Mouse (Mus musculus): ENCODE results near the gene Rpl26. TPM values are rescaled to one million over a fixed set of nuclear protein-coding genes. Genes with fewer than 3 reads are reported as not detected.

Rpl26 gene
- polyA plus RNA-seq, 1 experiment from 2014 or later = 732 TPM

DNA sequence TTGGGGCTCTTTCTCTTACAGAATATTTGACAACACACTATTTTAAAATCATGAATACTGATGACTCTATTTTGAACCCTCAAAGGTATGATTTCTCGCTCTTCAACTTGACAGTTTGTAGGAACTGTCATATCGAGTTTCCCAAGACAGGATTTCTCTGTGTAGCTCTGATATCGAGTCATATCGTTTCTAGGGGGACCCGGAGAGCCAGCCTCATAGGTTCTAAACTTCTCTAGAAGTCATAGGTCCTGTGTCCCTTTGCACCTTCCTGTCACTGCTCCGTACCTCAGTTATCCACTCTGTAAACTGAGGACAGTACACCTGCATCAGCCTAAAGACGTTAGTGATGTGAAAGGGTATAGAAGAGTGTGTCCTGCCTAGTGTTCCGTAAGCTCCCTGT lies 1.6 kb upstream of the Rpl26 start:
- WGBS = 85% methylated on average over 8 of the region's 8 CpGs
- Histone ChIP-seq H3K9me3 (ENCODE audit: control insufficient read depth, low read length) (0 out of 2 replicates have a peak, but pooled peaks cover 2% of the 10 kb centered on the region), H3K27ac (replicated peaks in 1 of 2; ENCODE audit: control insufficient read depth in 1 of 2, insufficient read depth in 1 of 2, low read depth in 2 of 2, low read length in 2 of 2) (no peak overlapping the region), H3K36me3 (ENCODE audit: control insufficient read depth, insufficient read depth, low read length) (peaks cover 24% of the 10 kb centered on the region), H3K4me3 (ENCODE audit: control insufficient read depth in 1 of 2, insufficient read depth in 1 of 2, low read depth in 1 of 2, low read length in 2 of 2) (no peak overlapping the region), H3K4me1 (ENCODE audit: control insufficient read depth in 2 of 2, insufficient read depth in 2 of 2, low read length in 2 of 2) (peaks cover 0 to 7% of the 10 kb centered on the region in 2 experiments; a peak in 1 of 4 replicates), H3K9ac (ENCODE audit: low read length) (no peak overlapping the region), H3K4me2 (ENCODE audit: low read length) (no peak overlapping the region), H3K27me3 (ENCODE audit: control insufficient read depth, insufficient read depth, low read length) (no peaks in the 10 kb centered on the region)
- ATAC-seq (ENCODE audit: insufficient number of reproducible peaks, insufficient read depth, low FRiP score, low read depth) = no peak

DNA sequence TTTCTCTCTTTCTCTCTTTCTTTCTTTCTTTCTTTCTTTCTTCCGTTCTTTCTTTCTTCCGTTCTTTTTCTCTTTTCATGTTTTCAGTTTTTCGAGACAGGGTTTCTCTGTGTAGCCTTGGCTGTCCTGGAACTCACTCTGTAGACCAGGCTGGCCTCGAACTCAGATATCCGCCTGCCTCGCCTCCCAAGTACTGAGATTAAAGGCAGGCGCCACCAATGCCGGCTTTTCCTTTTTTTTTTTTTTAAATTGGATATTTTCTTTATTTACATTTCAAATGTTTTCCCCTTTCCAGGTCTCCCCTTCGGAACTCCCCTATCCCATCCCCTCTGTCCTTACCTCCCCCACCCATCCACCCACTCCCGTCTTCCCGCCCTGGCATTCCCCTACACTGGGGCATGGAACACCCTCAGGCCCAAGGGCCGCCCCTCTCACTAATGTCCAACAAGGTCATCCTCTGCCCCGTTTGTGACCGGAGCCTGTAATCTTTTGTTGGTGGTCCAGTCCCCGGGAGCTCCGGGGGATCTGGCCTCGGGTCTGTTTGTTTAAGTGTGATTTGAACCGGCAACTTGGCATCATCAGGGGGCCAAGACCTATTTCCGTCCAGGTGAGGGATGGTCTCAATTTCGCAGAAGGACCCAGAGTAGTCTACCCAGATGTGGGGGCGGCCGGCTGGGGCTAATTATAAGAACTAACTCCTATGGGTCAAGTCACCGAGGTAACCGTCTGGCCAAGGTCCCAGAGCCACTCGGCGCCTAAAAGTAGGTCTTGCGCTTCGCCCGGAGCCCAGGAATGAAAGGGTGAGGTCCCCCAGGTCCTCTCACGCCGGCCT lies 648 bp upstream of the Rpl26 start:
- Histone ChIP-seq H3K9ac (ENCODE audit: low read length) (peak overlapping the region; percentile 64), H3K4me1 (ENCODE audit: control insufficient read depth in 2 of 2, insufficient read depth in 2 of 2, low read length in 2 of 2) (peaks cover 0 to 7% of the 10 kb centered on the region in 2 experiments; a peak in 1 of 4 replicates), H3K4me3 (ENCODE audit: control insufficient read depth in 1 of 2, insufficient read depth in 1 of 2, low read depth in 1 of 2, low read length in 2 of 2) (peak overlapping the region; percentile 42 to 80), H3K27ac (replicated peaks in 1 of 2; ENCODE audit: control insufficient read depth in 1 of 2, insufficient read depth in 1 of 2, low read depth in 2 of 2, low read length in 2 of 2) (no peak overlapping the region), H3K4me2 (ENCODE audit: low read length) (peak overlapping the region; percentile 74), H3K27me3 (ENCODE audit: control insufficient read depth, insufficient read depth, low read length) (no peaks in the 10 kb centered on the region), H3K36me3 (ENCODE audit: control insufficient read depth, insufficient read depth, low read length) (peaks cover 33% of the 10 kb centered on the region), H3K9me3 (ENCODE audit: control insufficient read depth, low read length) (0 out of 2 replicates have a peak, but pooled peaks cover 2% of the 10 kb centered on the region)
- ATAC-seq (ENCODE audit: insufficient number of reproducible peaks, insufficient read depth, low FRiP score, low read depth) = no peak
- WGBS = 26% methylated on average over 31 of the region's 31 CpGs

DNA sequence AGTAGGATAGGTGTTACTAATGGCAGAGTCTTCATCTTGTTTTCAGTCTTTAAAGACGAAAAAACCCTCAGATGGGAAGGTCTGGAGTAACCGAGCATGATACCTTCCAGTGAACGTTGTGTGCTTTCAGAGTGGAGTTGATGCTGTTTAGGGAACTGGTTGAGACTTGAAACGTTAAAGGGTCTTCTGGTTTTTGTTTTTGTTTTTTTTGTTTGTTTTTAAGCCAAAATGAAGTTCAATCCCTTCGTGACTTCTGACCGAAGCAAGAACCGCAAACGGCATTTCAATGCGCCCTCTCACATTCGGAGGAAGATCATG lies 623 bp downstream of the Rpl26 start:
- WGBS = under 1% methylated on average over 10 of the region's 10 CpGs

DNA sequence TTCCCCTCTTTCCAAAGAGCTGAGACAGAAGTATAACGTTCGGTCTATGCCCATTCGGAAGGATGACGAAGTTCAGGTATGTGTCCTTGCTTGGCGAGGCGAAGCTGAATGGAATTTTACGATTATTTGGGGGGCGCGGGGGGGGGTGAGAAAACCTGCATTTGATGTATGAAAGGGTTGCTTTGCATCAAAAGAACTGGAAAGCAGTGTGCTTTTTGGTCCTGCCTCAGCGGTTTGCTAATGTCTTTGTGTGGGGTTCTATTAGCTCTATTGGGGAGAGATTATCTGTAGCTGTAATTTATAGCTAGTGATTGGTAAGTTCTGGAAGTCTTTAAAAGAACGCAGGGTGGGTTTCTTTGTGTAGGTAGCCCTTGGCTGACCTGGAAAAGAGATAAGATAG lies 984 bp downstream of the Rpl26 start:
- H3K4me3 ChIP-seq (ENCODE audit: control insufficient read depth in 1 of 2, insufficient read depth in 1 of 2, low read depth in 1 of 2, low read length in 2 of 2) = peak overlapping the region; percentile 80 to 95
- peaks cover 0 to 7% of the 10 kb centered on the region in 2 experiments; a peak in 1 of 4 replicates for H3K4me1 ChIP-seq (ENCODE audit: control insufficient read depth in 2 of 2, insufficient read depth in 2 of 2, low read length in 2 of 2)
- no peaks in the 10 kb centered on the region for H3K9me3 ChIP-seq (ENCODE audit: control insufficient read depth, low read length)
- no peak for ATAC-seq (ENCODE audit: insufficient number of reproducible peaks, insufficient read depth, low FRiP score, low read depth)
- peaks cover 48% of the 10 kb centered on the region for H3K36me3 ChIP-seq (ENCODE audit: control insufficient read depth, insufficient read depth, low read length)
- H3K9ac ChIP-seq (ENCODE audit: low read length) = peak overlapping the region; percentile 92
- H3K4me2 ChIP-seq (ENCODE audit: low read length) = peak overlapping the region; percentile 74
- H3K27me3 ChIP-seq (ENCODE audit: control insufficient read depth, insufficient read depth, low read length) = no peaks in the 10 kb centered on the region
- WGBS = under 1% methylated on average over 11 of the region's 11 CpGs
- no peak overlapping the region; a peak in 1 of 4 replicates for H3K27ac ChIP-seq (replicated peaks in 1 of 2; ENCODE audit: control insufficient read depth in 1 of 2, insufficient read depth in 1 of 2, low read depth in 2 of 2, low read length in 2 of 2)

More for the DNA sequence above, 623 bp downstream of the Rpl26 start:
- H3K9ac ChIP-seq (ENCODE audit: low read length) = peak overlapping the region; percentile 92
- peak overlapping the region; percentile 76 to 82 for H3K27ac ChIP-seq (replicated peaks in 1 of 2; ENCODE audit: control insufficient read depth in 1 of 2, insufficient read depth in 1 of 2, low read depth in 2 of 2, low read length in 2 of 2)
- peaks cover 45% of the 10 kb centered on the region for H3K36me3 ChIP-seq (ENCODE audit: control insufficient read depth, insufficient read depth, low read length)
- no peak for ATAC-seq (ENCODE audit: insufficient number of reproducible peaks, insufficient read depth, low FRiP score, low read depth)
- peak overlapping the region; percentile 74 for H3K4me2 ChIP-seq (ENCODE audit: low read length)
- H3K4me3 ChIP-seq (ENCODE audit: control insufficient read depth in 1 of 2, insufficient read depth in 1 of 2, low read depth in 1 of 2, low read length in 2 of 2) = peak overlapping the region; percentile 80 to 95
- H3K9me3 ChIP-seq (ENCODE audit: control insufficient read depth, low read length) = 0 out of 2 replicates have a peak, but pooled peaks cover 1% of the 10 kb centered on the region
- no peaks in the 10 kb centered on the region for H3K27me3 ChIP-seq (ENCODE audit: control insufficient read depth, insufficient read depth, low read length)
- peaks cover 0 to 7% of the 10 kb centered on the region in 2 experiments; a peak in 1 of 4 replicates for H3K4me1 ChIP-seq (ENCODE audit: control insufficient read depth in 2 of 2, insufficient read depth in 2 of 2, low read length in 2 of 2)

DNA sequence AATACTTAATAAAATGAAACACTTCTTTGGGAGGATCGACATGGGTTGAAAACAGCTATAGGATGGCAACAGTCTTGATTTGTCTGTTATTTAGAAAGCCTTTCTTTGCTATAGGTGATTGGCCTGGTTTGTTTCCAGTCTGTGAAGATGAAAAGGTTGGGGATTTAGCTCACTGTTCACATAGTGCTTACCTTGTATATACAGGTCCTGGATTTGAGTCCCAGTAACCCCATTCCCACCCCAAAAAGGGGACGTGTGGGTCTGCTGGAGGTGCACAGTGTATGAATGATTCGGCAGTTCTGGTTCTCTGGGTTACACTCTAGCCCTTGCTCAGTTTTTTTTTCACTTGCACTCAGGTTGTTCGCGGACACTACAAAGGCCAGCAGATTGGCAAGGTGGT lies 1.4 kb downstream of the Rpl26 start:
- no peaks in the 10 kb centered on the region for H3K9me3 ChIP-seq (ENCODE audit: control insufficient read depth, low read length)
- no peak overlapping the region for H3K27ac ChIP-seq (replicated peaks in 1 of 2; ENCODE audit: control insufficient read depth in 1 of 2, insufficient read depth in 1 of 2, low read depth in 2 of 2, low read length in 2 of 2)
- WGBS = 85% methylated on average over 5 of the region's 5 CpGs
- H3K9ac ChIP-seq (ENCODE audit: low read length) = peak overlapping the region; percentile 92
- no peak for ATAC-seq (ENCODE audit: insufficient number of reproducible peaks, insufficient read depth, low FRiP score, low read depth)
- H3K36me3 ChIP-seq (ENCODE audit: control insufficient read depth, insufficient read depth, low read length) = peaks cover 49% of the 10 kb centered on the region
- H3K4me2 ChIP-seq (ENCODE audit: low read length) = peak overlapping the region; percentile 74
- peak overlapping the region in 1 of 2 experiments; percentile 80; a peak in 3 of 4 replicates for H3K4me3 ChIP-seq (ENCODE audit: control insufficient read depth in 1 of 2, insufficient read depth in 1 of 2, low read depth in 1 of 2, low read length in 2 of 2)
- peaks cover 0 to 7% of the 10 kb centered on the region in 2 experiments; a peak in 1 of 4 replicates for H3K4me1 ChIP-seq (ENCODE audit: control insufficient read depth in 2 of 2, insufficient read depth in 2 of 2, low read length in 2 of 2)
- no peaks in the 10 kb centered on the region for H3K27me3 ChIP-seq (ENCODE audit: control insufficient read depth, insufficient read depth, low read length)

DNA sequence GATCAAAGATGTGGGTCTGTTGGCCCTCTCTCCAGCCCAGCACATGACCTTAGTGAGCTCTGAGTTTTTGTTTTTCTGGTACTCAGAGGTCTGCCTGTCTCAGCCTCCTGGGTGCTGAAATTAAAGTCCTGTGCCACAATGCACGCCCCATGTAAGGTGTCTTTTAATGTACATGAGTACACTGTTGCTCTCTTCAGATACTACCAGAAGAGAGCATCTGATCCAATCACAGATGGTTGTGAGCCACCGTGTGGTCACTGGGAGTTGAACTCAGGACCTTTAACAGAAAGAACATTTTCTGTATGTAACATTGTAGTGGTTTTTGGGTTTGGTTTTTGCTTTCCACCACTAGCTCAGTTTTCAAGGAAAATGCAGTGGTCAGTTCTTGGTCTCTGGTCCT lies 2.4 kb downstream of the Rpl26 start:
- peaks cover 49% of the 10 kb centered on the region for H3K36me3 ChIP-seq (ENCODE audit: control insufficient read depth, insufficient read depth, low read length)
- no peak overlapping the region for H3K4me2 ChIP-seq (ENCODE audit: low read length)
- ATAC-seq (ENCODE audit: insufficient number of reproducible peaks, insufficient read depth, low FRiP score, low read depth) = no peak
- H3K27me3 ChIP-seq (ENCODE audit: control insufficient read depth, insufficient read depth, low read length) = no peaks in the 10 kb centered on the region
- 87% methylated on average over 2 of the region's 2 CpGs for WGBS
- no peak overlapping the region for H3K27ac ChIP-seq (replicated peaks in 1 of 2; ENCODE audit: control insufficient read depth in 1 of 2, insufficient read depth in 1 of 2, low read depth in 2 of 2, low read length in 2 of 2)
- no peaks in the 10 kb centered on the region for H3K9me3 ChIP-seq (ENCODE audit: control insufficient read depth, low read length)
- H3K4me3 ChIP-seq (ENCODE audit: control insufficient read depth in 1 of 2, insufficient read depth in 1 of 2, low read depth in 1 of 2, low read length in 2 of 2) = no peak overlapping the region
- peaks cover 1 to 7% of the 10 kb centered on the region in 2 experiments; a peak in 2 of 4 replicates for H3K4me1 ChIP-seq (ENCODE audit: control insufficient read depth in 2 of 2, insufficient read depth in 2 of 2, low read length in 2 of 2)
- H3K9ac ChIP-seq (ENCODE audit: low read length) = no peak overlapping the region

DNA sequence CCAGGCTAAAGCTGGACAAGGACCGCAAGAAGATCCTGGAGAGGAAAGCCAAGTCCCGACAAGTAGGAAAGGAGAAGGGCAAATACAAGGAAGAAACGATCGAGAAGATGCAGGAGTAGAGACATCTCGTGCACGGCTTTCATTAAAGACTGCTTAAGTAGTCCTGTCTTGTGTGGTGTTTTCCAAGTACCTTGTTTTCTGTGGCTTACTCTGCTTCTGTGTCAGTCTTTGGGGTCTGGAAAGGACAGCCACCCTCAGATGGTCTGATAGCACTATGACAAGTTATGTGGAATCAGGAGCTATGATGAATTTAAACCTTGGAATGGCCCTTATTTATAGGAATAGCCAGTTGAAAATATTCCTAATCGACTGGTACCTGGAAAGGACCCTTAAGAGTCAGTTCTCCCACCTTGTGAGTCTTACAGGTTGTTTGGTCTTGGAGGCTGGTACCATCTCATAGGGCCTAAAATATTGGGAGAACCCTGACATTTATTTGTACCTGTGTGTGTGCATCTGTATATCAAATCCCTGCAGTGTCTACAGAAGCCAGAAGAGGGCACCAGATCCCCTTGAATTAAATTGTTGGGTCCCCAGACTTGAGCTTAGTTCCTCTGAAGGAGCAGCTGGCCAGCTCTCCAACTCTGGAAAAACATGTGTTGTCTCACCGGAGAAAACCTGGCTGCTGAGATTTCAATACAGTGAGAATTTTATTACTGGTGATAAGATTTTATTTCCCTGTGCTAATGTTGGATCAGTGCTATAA lies 3.2 kb downstream of the Rpl26 start:
- Histone ChIP-seq H3K27ac (replicated peaks in 1 of 2; ENCODE audit: control insufficient read depth in 1 of 2, insufficient read depth in 1 of 2, low read depth in 2 of 2, low read length in 2 of 2) (no peak overlapping the region), H3K4me2 (ENCODE audit: low read length) (no peak overlapping the region), H3K27me3 (ENCODE audit: control insufficient read depth, insufficient read depth, low read length) (no peaks in the 10 kb centered on the region), H3K4me1 (ENCODE audit: control insufficient read depth in 2 of 2, insufficient read depth in 2 of 2, low read length in 2 of 2) (peaks cover 4 to 7% of the 10 kb centered on the region in 2 experiments; a peak in 2 of 4 replicates), H3K9ac (ENCODE audit: low read length) (no peak overlapping the region), H3K4me3 (ENCODE audit: control insufficient read depth in 1 of 2, insufficient read depth in 1 of 2, low read depth in 1 of 2, low read length in 2 of 2) (no peak overlapping the region), H3K36me3 (ENCODE audit: control insufficient read depth, insufficient read depth, low read length) (peaks cover 49% of the 10 kb centered on the region), H3K9me3 (ENCODE audit: control insufficient read depth, low read length) (no peaks in the 10 kb centered on the region)
- WGBS = 81% methylated on average over 8 of the region's 8 CpGs
- ATAC-seq (ENCODE audit: insufficient number of reproducible peaks, insufficient read depth, low FRiP score, low read depth) = no peak

Measured in heart, embryonic 14.5 days (tissue).